In genomic region chr6:38353181-38353580, GRCm38 (mm10) we compare ENCODE assay signal across 8 mouse cellular contexts. TPM values are rescaled to one million over a fixed set of nuclear protein-coding genes. Genes with fewer than 3 reads are reported as not detected.
DNase-seq lines count a peak whose midpoint lies in the region; ATAC-seq lines count a peak whose summit lies in the region.

No protein-coding gene starts in this region.

- no peak for ATAC-seq in heart, embryonic 14.5 days (ENCODE audit: insufficient number of reproducible peaks, insufficient read depth, low FRiP score, low read depth)
- peak; percentile 32; the same call in 1 of the 2 replicates for ATAC-seq in erythroid progenitor cell, adult 5-6 weeks (replicated peaks; ENCODE audit: low FRiP score, poor library complexity, severe bottlenecking)
- ATAC-seq in liver, embryonic 13.5 days (ENCODE audit: low read depth): no peak

- intact Hi-C loops in heart, postnatal 10 days (cut with DNase I): loop anchor here (5.0 kb wide), 1 partner anchor 79 kb away; the partner anchor contains the start of gene Ubn2
- intact Hi-C loops in gastrocnemius, postnatal 36 days (cut with DNase I): no loop called here

- 14% methylated on average over 13 of the region's 13 CpGs for WGBS in heart, embryonic 14.5 days
- 5% methylated on average over 13 of the region's 13 CpGs for WGBS in liver, embryonic 13.5 days (ENCODE audit: insufficient replicate concordance)

- H3K9me3 ChIP-seq in heart, embryonic 14.5 days (ENCODE audit: control insufficient read depth, low read length): no peaks in the 10 kb centered on the region
- H3K9me3 ChIP-seq in liver, embryonic 13.5 days (replicated peaks): no peaks in the 10 kb centered on the region

- peak overlapping the region; percentile 70 to 84 for H3K4me3 ChIP-seq in heart, embryonic 14.5 days (ENCODE audit: control insufficient read depth in 1 of 2, insufficient read depth in 1 of 2, low read depth in 1 of 2, low read length in 2 of 2)
- H3K4me3 ChIP-seq in liver, embryonic 13.5 days (replicated peaks): peak overlapping the region; percentile 81

- peak overlapping the region; percentile 70 for H3K9ac ChIP-seq in heart, embryonic 14.5 days (ENCODE audit: low read length)
- H3K9ac ChIP-seq in liver, embryonic 13.5 days: peak overlapping the region; percentile 94

- no peak overlapping the region for H3K27ac ChIP-seq in heart, embryonic 14.5 days (replicated peaks in 1 of 2; ENCODE audit: control insufficient read depth in 1 of 2, insufficient read depth in 1 of 2, low read depth in 2 of 2, low read length in 2 of 2)
- H3K27ac ChIP-seq in liver, embryonic 13.5 days: peak overlapping the region; percentile 98

- no peak for DNase-seq in heart, postnatal 10 days
- DNase-seq in CD4-positive helper T cell, adult 2 months (ENCODE audit: low read depth, low spot score): peak; percentile 36
- no peak for DNase-seq in liver, embryonic 13.5 days
- no peak for DNase-seq in urinary bladder, postnatal 4 days (ENCODE audit: low spot score in 2 of 2)
- no peak for DNase-seq in layer of hippocampus, adult 9-11 months
- no peak for DNase-seq in gastrocnemius, postnatal 36 days

- peaks cover 3 to 15% of the 10 kb centered on the region in 2 experiments; a peak in 3 of 4 replicates for H3K4me1 ChIP-seq in heart, embryonic 14.5 days (ENCODE audit: control insufficient read depth in 2 of 2, insufficient read depth in 2 of 2, low read length in 2 of 2)
- peaks cover 72% of the 10 kb centered on the region for H3K4me1 ChIP-seq in liver, embryonic 13.5 days (replicated peaks)

- no peaks in the 10 kb centered on the region for H3K36me3 ChIP-seq in heart, embryonic 14.5 days (ENCODE audit: control insufficient read depth, insufficient read depth, low read length)
- H3K36me3 ChIP-seq in liver, embryonic 13.5 days: peaks cover 33% of the 10 kb centered on the region

- peak overlapping the region; percentile 73 for H3K4me2 ChIP-seq in heart, embryonic 14.5 days (ENCODE audit: low read length)
- peak overlapping the region; percentile 88 for H3K4me2 ChIP-seq in liver, embryonic 13.5 days

- H3K27me3 ChIP-seq in heart, embryonic 14.5 days (ENCODE audit: control insufficient read depth, insufficient read depth, low read length): peaks cover 23% of the 10 kb centered on the region
- no peaks in the 10 kb centered on the region for H3K27me3 ChIP-seq in liver, embryonic 13.5 days

RNA-seq across cellular contexts. Expression of gene Zc3hav1, which starts 1.2 kb away (rescaled TPM):
- 7.2 and 9.1 TPM in 2 replicates for polyA plus RNA-seq in heart, embryonic 14.5 days (2014; fragmentation: Nextera tagmentation; extraction: Ambion mirVana)
- 10 to 100 TPM; 20.7 to 21.5 TPM for total RNA-seq in heart, postnatal 10 days (2021)
- total RNA-seq in erythroid progenitor cell, adult 5-6 weeks (2015; ENCODE audit: low replicate concordance): 149 and 161 TPM in 2 replicates
- 166 and 185 TPM in 2 replicates for total RNA-seq in erythroid progenitor cell, adult 5-6 weeks (2017; ENCODE audit: low replicate concordance)
- 24.6 and 25.8 TPM in 2 replicates for polyA plus RNA-seq in liver, embryonic 13.5 days (2015; fragmentation: Nextera tagmentation; extraction: Ambion mirVana)
- 1 to 10 TPM; 5.7 to 6.9 TPM for total RNA-seq in gastrocnemius, postnatal 36 days (2021)

RNA-seq across cellular contexts. Expression of gene Ttc26, which starts 28.1 kb away (rescaled TPM):
- polyA plus RNA-seq in heart, embryonic 14.5 days (2014; fragmentation: Nextera tagmentation; extraction: Ambion mirVana): 2.7 and 3.9 TPM in 2 replicates
- total RNA-seq in heart, postnatal 10 days (2021): 1 to 10 TPM; 3.1 to 3.3 TPM
- 0.72 TPM in 1 of 2 replicates, not detected in the other for total RNA-seq in erythroid progenitor cell, adult 5-6 weeks (2015; ENCODE audit: low replicate concordance)
- total RNA-seq in erythroid progenitor cell, adult 5-6 weeks (2017; ENCODE audit: low replicate concordance): not detected in 2 replicates
- 0.70 and 0.74 TPM in 2 replicates for polyA plus RNA-seq in liver, embryonic 13.5 days (2015; fragmentation: Nextera tagmentation; extraction: Ambion mirVana)
- under 1 TPM; 0.67 to 0.71 TPM for total RNA-seq in gastrocnemius, postnatal 36 days (2021)

RNA-seq across cellular contexts. Expression of gene Zc3hav1l, which starts 54.1 kb away (rescaled TPM):
- polyA plus RNA-seq in heart, embryonic 14.5 days (2014; fragmentation: Nextera tagmentation; extraction: Ambion mirVana): 8.7 and 9.3 TPM in 2 replicates
- total RNA-seq in heart, postnatal 10 days (2021): 1 to 10 TPM; 5.7 to 7.6 TPM
- total RNA-seq in erythroid progenitor cell, adult 5-6 weeks (2015; ENCODE audit: low replicate concordance): 1.1 and 2.5 TPM in 2 replicates
- 0.64 and 1.1 TPM in 2 replicates for total RNA-seq in erythroid progenitor cell, adult 5-6 weeks (2017; ENCODE audit: low replicate concordance)
- polyA plus RNA-seq in liver, embryonic 13.5 days (2015; fragmentation: Nextera tagmentation; extraction: Ambion mirVana): 1.6 and 2.1 TPM in 2 replicates
- total RNA-seq in gastrocnemius, postnatal 36 days (2021): under 1 TPM; 0.49 to 0.59 TPM

Comparison
In these comparisons a context has a peak if more than half of its experiments do, and no peak if none do; other contexts are left out.
1. RNA of gene Zc3hav1, which starts 1.2 kb away (total RNA-seq): 149 to 185 TPM in erythroid progenitor cell, adult 5-6 weeks; 20.7 to 21.5 TPM in heart, postnatal 10 days and 5.7 to 6.9 TPM in gastrocnemius, postnatal 36 days; every median in the first group is over 4 times any median in the second.